Mouse (Mus musculus): Measurements from ENCODE around the gene Rab33b. TPM values are rescaled to one million over a fixed set of nuclear protein-coding genes. Genes with fewer than 3 reads are reported as not detected.
A peak's percentile ranks its signal among the peaks of the same experiment; 100 is the strongest.
"Not testable (repeated sequence)": the region's sequence is repeated elsewhere in the genome, so short reads cannot be mapped to it uniquely, and the experiment has no call there.

Gene Rab33b
- polyA plus RNA-seq (2012; rRNA removed) (1.7 and 2.0 TPM in 2 replicates), polyA plus RNA-seq (2014; fragmentation: Nextera tagmentation; extraction: Ambion mirVana) (3.6 TPM in 2 replicates)

GRCm38 (mm10) chr3:51483741-51484359 lies at the start of gene Rab33b:
Gene Rab33b (plus strand): TSS chr3:51483920.
- peak within 1 kb of the TSS; percentile 36 for H3K27ac ChIP-seq
- no peaks in the 10 kb centered on the region for H3K36me3 ChIP-seq (replicated peaks; ENCODE audit: control insufficient read depth, insufficient read depth, low read depth)
- H3K9ac ChIP-seq (replicated peaks) = peak within 1 kb of the TSS; percentile 77
- DNase-seq (ENCODE audit: low read depth in 3 of 3, low spot score in 3 of 3) (peak; percentile 80 to 88 (median 82)), ATAC-seq (ENCODE audit: insufficient read depth) (peak; percentile 93)
- TF ChIP-seq CTCF (IDR thresholded peaks at IDR 0.05; ENCODE audit: low read depth) (peak; percentile 53), EP300 (IDR thresholded peaks at IDR 0.05; ENCODE audit: low read depth) (peak; percentile 44)
- peak within 1 kb of the TSS; percentile 67 to 82 for H3K4me3 ChIP-seq (ENCODE audit: insufficient read depth in 1 of 2, low read depth in 2 of 2, low read length in 2 of 2)
- under 1% methylated on average over 69 of the region's 70 CpGs for WGBS (ENCODE audit: insufficient replicate concordance)
- H3K4me2 ChIP-seq (ENCODE audit: low read depth) = peak within 1 kb of the TSS; percentile 96
- H3K9me3 ChIP-seq (ENCODE audit: control insufficient read depth, low read length) = no peaks in the 10 kb centered on the region
- H3K4me1 ChIP-seq (replicated peaks; ENCODE audit: control insufficient read depth in 2 of 2, insufficient read depth in 2 of 2, low read length in 1 of 2) = peaks cover 5 to 8% of the 10 kb centered on the region in 2 experiments; a peak in 3 of 4 replicates
- H3K27me3 ChIP-seq (ENCODE audit: control insufficient read depth, insufficient read depth, low read length) = no peaks in the 10 kb centered on the region

- DNase-seq (ENCODE audit: low read depth in 3 of 3, low spot score in 3 of 3); H3K36me3 ChIP-seq (replicated peaks; ENCODE audit: control insufficient read depth, insufficient read depth, low read depth); ATAC-seq (ENCODE audit: insufficient read depth); H3K4me3 ChIP-seq (ENCODE audit: insufficient read depth in 1 of 2, low read depth in 2 of 2, low read length in 2 of 2); H3K27ac ChIP-seq; H3K4me2 ChIP-seq (ENCODE audit: low read depth); H3K9me3 ChIP-seq (ENCODE audit: control insufficient read depth, low read length); H3K27me3 ChIP-seq (ENCODE audit: control insufficient read depth, insufficient read depth, low read length); H3K4me1 ChIP-seq (replicated peaks; ENCODE audit: control insufficient read depth in 2 of 2, insufficient read depth in 2 of 2, low read length in 1 of 2); H3K9ac ChIP-seq (replicated peaks): not testable (repeated sequence)
- TF ChIP-seq CTCF (IDR thresholded peaks at IDR 0.05; ENCODE audit: low read depth) = 0 out of 2 replicates have a peak, but pooled peaks have one; percentile 26
- 75% methylated on average over 5 of the region's 5 CpGs for WGBS (ENCODE audit: insufficient replicate concordance)
Observed at GRCm38 (mm10) chr3:51434364-51434763, 49.4 kb upstream of the Rab33b start.

DNA sequence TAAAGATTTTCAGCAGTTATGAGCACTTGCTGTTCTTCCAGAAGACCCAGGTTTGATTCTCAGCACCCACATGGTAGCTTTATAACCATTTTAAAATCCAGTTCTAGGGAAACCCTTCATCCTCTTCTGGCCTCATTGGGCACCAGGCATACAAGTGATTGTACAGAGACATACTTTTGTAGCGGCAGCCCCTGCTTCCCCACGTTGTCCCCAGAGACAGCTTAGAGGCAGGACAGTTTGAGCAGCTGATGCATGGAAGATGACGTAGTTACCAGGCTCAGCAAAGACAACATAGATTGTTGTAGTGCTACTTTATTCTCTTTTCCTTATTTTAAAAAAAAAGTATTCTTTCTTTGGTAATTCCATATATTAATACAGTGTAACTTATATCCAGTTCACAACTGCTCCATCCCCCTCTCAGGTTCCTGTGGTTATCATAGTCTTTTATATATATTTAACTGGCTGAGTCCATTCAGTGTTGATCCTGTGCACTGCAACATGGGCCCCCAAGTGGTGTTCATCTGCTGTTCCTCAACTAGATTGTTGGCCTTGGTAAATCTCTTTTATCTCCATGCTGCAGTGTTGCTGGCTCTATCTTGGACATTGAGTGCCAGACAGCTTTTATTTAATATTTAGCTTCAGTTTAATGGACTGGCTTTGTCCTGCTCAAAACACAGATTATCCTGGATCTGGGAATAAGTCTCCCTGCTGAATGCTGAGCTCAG lies 48.7 kb upstream of the Rab33b start:
- Histone ChIP-seq H3K4me2 (ENCODE audit: low read depth) (no peak overlapping the region), H3K27me3 (ENCODE audit: control insufficient read depth, insufficient read depth, low read length) (no peaks in the 10 kb centered on the region), H3K36me3 (replicated peaks; ENCODE audit: control insufficient read depth, insufficient read depth, low read depth) (peaks cover 8% of the 10 kb centered on the region), H3K27ac (no peak overlapping the region), H3K9ac (replicated peaks) (no peak overlapping the region), H3K4me3 (ENCODE audit: insufficient read depth in 1 of 2, low read depth in 2 of 2, low read length in 2 of 2) (no peak overlapping the region), H3K4me1 (replicated peaks; ENCODE audit: control insufficient read depth in 2 of 2, insufficient read depth in 2 of 2, low read length in 1 of 2) (peaks cover 0 to 2% of the 10 kb centered on the region in 2 experiments; a peak in 1 of 4 replicates), H3K9me3 (ENCODE audit: control insufficient read depth, low read length) (no peaks in the 10 kb centered on the region)
- WGBS (ENCODE audit: insufficient replicate concordance) = 80% methylated on average over 3 of the region's 3 CpGs
- no peak for DNase-seq (ENCODE audit: low read depth in 3 of 3, low spot score in 3 of 3)
- no peak for ATAC-seq (ENCODE audit: insufficient read depth)
- no peak for TF ChIP-seq CTCF (IDR thresholded peaks at IDR 0.05; ENCODE audit: low read depth)
- TF ChIP-seq EP300 (IDR thresholded peaks at IDR 0.05; ENCODE audit: low read depth) = no peak

GRCm38 (mm10) chr3:51468530-51468929 lies 15.2 kb upstream of the Rab33b start:
- Histone ChIP-seq H3K4me2 (ENCODE audit: low read depth) (no peak overlapping the region), H3K27me3 (ENCODE audit: control insufficient read depth, insufficient read depth, low read length) (no peaks in the 10 kb centered on the region), H3K27ac (no peak overlapping the region), H3K4me1 (replicated peaks; ENCODE audit: control insufficient read depth in 2 of 2, insufficient read depth in 2 of 2, low read length in 1 of 2) (no peaks in the 10 kb centered on the region), H3K4me3 (ENCODE audit: insufficient read depth in 1 of 2, low read depth in 2 of 2, low read length in 2 of 2) (no peak overlapping the region), H3K9me3 (ENCODE audit: control insufficient read depth, low read length) (no peaks in the 10 kb centered on the region), H3K36me3 (replicated peaks; ENCODE audit: control insufficient read depth, insufficient read depth, low read depth) (peaks cover 57% of the 10 kb centered on the region), H3K9ac (replicated peaks) (no peak overlapping the region)
- TF ChIP-seq CTCF (IDR thresholded peaks at IDR 0.05; ENCODE audit: low read depth) (no peak), EP300 (IDR thresholded peaks at IDR 0.05; ENCODE audit: low read depth) (no peak)
- DNase-seq (ENCODE audit: low read depth in 3 of 3, low spot score in 3 of 3) (no peak), ATAC-seq (ENCODE audit: insufficient read depth) (no peak)
- 62% methylated on average over 2 of the region's 2 CpGs for WGBS (ENCODE audit: insufficient replicate concordance)

GRCm38 (mm10) chr3:51475706-51476105 lies 8.0 kb upstream of the Rab33b start:
- WGBS (ENCODE audit: insufficient replicate concordance) = 62% methylated on average over 4 of the region's 4 CpGs
- ATAC-seq (ENCODE audit: insufficient read depth) = no peak

More at GRCm38 (mm10) chr3:51475706-51476105, 8.0 kb upstream of the Rab33b start:
- TF ChIP-seq EP300 (IDR thresholded peaks at IDR 0.05; ENCODE audit: low read depth) (no peak), CTCF (IDR thresholded peaks at IDR 0.05; ENCODE audit: low read depth) (no peak)
- no peak overlapping the region for H3K27ac ChIP-seq
- no peaks in the 10 kb centered on the region for H3K27me3 ChIP-seq (ENCODE audit: control insufficient read depth, insufficient read depth, low read length)
- H3K9me3 ChIP-seq (ENCODE audit: control insufficient read depth, low read length) = no peaks in the 10 kb centered on the region
- H3K4me1 ChIP-seq (replicated peaks; ENCODE audit: control insufficient read depth in 2 of 2, insufficient read depth in 2 of 2, low read length in 1 of 2) = no peaks in the 10 kb centered on the region
- no peak overlapping the region for H3K4me3 ChIP-seq (ENCODE audit: insufficient read depth in 1 of 2, low read depth in 2 of 2, low read length in 2 of 2)
- DNase-seq (ENCODE audit: low read depth in 3 of 3, low spot score in 3 of 3) = no peak
- H3K9ac ChIP-seq (replicated peaks) = no peak overlapping the region
- peaks cover 30% of the 10 kb centered on the region for H3K36me3 ChIP-seq (replicated peaks; ENCODE audit: control insufficient read depth, insufficient read depth, low read depth)
- H3K4me2 ChIP-seq (ENCODE audit: low read depth) = no peak overlapping the region
